Mouse (Mus musculus) left cerebral cortex, adult 18-20 months (tissue): ENCODE measurements around the gene Ndufb4. TPM values are rescaled to one million over a fixed set of nuclear protein-coding genes. Genes with fewer than 3 reads are reported as not detected.

Source experiments
- total RNA-seq, 2 experiments: library from RNA; stranded (reverse); gene quantifications; 2 replicates each; pipeline ENCODE4 v1.2.3; 2021

Gene Ndufb4
- total RNA-seq, 2 experiments from 2014 or later: 76.5 to 80.3 TPM

Other genes starting within 250 kb of the Ndufb4 start
- gene Gtf2e1, start 114.7 kb downstream of the Ndufb4 start, total RNA-seq: 10 to 100 TPM; 15.1 to 15.5 TPM
- 1 to 10 TPM; 8.3 TPM for gene Rabl3, start 114.6 kb downstream of the Ndufb4 start, total RNA-seq
- not detected for gene Hgd, start 74.3 kb downstream of the Ndufb4 start, total RNA-seq
- gene Fstl1, start 122.4 kb upstream of the Ndufb4 start, total RNA-seq: 10 to 100 TPM; 27.6 to 27.9 TPM
- not detected for gene Gm36028, start 206.7 kb upstream of the Ndufb4 start, total RNA-seq
- gene Lrrc58, start 213.9 kb upstream of the Ndufb4 start, total RNA-seq: 10 to 100 TPM; 93.4 to 97.3 TPM